Mouse (Mus musculus): ENCODE results near the gene Fzd9.

The Fzd9 gene

DNA sequence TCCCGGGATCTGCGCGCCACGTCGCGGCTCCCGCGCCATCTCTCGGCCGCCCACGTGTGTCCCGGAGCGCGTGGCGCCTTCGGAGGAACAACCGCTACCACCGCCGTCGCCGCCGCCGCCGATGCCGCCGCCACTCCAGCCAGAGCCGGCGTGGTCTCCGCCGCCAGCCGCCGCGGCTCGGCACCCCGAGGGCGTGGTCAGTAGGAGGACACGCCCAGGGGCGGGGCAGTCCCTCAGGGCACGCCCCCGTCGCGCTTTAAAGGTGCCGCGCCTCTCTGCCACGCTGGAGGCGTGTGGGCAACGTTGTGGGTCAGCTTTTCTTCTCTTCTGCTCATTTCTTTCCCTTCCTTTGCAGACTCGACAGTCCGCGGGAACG is at the start of gene Fzd9:
Gene Fzd9 (minus strand): TSS at position 152 of the 376 bp plus-strand sequence.
- peak; percentile 80 to 88 for DNase-seq (ENCODE audit: low spot score in 2 of 2)

- DNase-seq (ENCODE audit: low spot score in 2 of 2): peak in 1 of 2 experiments; percentile 5
Observed at GRCm38 (mm10) chr5:135292001-135292400, 41.0 kb upstream of the Fzd9 start.

- DNase-seq (ENCODE audit: low spot score in 2 of 2): no peak
Observed at GRCm38 (mm10) chr5:135291193-135291592, 40.2 kb upstream of the Fzd9 start.

DNA sequence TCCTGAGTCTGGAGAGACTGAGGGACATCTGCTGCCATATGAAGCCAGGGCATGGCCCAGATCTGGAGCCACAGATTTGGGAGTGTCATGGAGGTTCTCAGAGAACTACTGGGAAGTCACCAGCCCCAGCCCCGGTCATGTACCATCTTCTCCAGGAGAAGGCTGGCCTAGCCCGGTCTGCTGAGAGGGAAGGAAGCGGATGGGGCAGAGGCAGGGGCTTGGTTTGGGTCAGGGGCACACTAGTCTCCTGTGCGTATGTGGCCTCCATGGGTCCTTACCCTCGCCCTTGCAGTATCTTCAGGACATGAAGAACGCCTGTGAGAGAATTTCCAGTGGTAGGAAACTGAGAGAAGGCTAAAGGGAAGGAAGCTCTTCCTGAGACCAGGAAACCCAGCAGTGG is 39.7 kb upstream of the Fzd9 start:
- no peak for DNase-seq (ENCODE audit: low spot score in 2 of 2)

DNA sequence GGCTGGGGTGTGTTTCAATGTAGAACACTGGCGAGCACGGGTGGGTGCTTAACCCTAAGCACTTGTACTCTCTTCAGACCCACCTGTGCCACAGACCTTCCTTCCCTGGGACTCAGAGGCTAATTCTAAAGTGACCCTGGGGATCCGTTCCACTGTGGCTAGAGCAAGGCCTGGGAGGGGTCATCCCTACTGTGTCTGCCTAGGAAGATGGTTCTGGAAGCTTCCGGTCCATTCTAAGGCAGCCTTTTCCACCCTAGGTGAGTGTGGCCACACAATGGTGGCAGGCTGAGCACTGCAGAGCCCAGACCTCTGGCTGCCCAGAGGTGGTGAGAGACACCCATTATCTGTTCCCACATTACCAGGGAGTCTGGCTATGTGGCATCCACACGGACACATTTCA is 35.9 kb upstream of the Fzd9 start:
- no peak for DNase-seq (ENCODE audit: low spot score in 2 of 2)

GRCm38 (mm10) chr5:135286185-135286584 is 35.2 kb upstream of the Fzd9 start:
- DNase-seq (ENCODE audit: low spot score in 2 of 2): peak; percentile 41 to 78

- no peak for DNase-seq (ENCODE audit: low spot score in 2 of 2)
Observed at GRCm38 (mm10) chr5:135285211-135285610, 34.2 kb upstream of the Fzd9 start.

GRCm38 (mm10) chr5:135280226-135280625 is 29.2 kb upstream of the Fzd9 start:
- no peak for DNase-seq (ENCODE audit: low spot score in 2 of 2)

DNA sequence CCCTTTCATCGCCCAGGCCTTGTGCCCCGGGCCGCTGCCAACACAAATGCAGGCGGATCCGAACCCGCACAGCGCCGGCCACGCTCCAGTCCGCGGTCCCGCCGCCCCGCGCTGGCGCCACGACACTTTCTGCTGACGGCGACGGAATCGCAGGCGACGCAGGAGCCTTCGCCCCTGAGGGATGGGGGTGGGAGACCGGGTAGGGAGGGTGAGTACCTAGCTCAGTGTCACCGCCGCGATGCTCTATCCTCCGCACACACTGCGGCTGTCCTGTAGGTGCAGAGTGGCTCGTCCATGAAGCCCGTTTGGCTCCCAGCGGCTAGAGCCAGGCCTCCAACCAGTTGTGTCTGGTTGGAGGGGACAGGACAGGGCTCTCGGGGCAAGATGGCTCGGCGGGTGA is 25.6 kb upstream of the Fzd9 start:
- no peak for DNase-seq (ENCODE audit: low spot score in 2 of 2)

DNA sequence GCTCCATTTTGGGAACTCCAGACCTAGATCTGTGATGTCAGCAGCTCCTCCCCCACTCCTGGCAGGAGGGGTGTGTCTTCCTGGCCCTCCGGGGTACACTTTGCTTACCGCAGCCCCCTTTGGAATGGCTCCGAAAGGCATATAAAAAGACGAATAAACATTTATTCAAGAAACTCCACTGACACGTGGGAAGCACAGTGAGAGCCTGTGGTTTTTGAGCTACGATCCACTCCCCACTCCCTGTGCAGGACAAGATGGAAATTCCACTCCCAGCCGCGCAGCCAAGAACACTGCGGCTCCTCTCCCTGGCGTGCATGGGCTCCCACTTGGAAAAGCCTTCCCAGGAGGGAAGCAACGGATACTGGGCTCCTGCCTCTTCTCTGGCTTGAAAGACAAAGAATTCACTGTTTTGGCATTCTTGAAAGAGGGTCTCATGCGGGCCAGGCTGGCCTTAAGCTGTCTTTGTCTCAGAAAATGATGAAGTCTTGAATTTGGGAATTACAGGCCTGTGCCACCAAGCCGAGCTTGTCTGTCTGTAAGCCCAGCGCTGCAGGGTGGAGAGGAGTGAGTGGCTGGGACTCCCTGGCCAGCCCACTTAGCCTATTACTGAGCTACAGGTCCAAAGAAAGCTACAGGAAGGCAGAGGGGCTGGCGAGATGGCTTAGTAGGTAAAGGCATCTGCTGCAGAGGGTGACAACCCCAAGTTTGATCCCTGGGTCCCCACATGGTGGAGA is 23.8 kb upstream of the Fzd9 start:
- no peak for DNase-seq (ENCODE audit: low spot score in 2 of 2)

GRCm38 (mm10) chr5:135271563-135272165 is 20.6 kb upstream of the Fzd9 start:
- no peak for DNase-seq (ENCODE audit: low spot score in 2 of 2)

DNA sequence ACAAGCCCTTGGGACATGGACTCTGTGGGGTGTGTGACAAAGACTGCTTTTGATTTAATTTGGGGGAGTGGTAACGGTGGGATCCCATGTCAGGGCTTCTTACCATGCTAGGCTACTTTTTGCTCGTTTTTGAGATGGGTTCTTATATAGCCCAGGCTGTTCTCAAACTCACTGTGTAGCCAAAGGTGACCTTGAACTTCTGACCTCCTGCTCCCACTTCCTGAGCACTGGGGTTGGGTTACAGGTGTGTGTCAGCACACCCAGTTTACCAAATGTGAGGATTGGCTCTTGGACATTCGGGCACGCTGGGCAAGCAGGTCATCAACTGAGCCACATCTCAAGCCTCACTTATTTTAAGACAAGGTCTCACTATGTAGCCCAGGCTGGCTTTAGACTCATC is 19.3 kb upstream of the Fzd9 start:
- no peak for DNase-seq (ENCODE audit: low spot score in 2 of 2)

DNA sequence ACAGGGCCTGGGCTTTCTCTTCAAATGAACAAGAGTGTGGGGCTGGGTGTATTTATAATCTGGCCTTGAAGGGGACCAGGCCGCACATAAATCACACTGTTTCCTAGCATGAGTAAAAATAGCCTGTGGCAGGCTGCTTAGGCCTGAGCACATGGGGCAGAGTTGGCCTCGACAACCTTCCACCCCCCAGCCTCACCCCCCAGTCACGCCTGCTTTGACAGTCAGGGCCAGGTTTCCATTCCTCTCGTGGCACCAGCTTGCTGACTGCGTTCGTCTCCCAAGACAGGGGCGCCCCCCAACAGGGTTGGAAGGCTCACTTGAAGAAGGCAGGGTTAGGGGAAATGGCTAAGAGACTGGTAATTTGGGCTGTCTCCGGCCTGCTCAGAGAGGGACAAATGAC is 18.4 kb upstream of the Fzd9 start:
- no peak for DNase-seq (ENCODE audit: low spot score in 2 of 2)

GRCm38 (mm10) chr5:135264548-135264947 is 13.5 kb upstream of the Fzd9 start:
- peak in 1 of 2 experiments; percentile 24 for DNase-seq (ENCODE audit: low spot score in 2 of 2)

DNA sequence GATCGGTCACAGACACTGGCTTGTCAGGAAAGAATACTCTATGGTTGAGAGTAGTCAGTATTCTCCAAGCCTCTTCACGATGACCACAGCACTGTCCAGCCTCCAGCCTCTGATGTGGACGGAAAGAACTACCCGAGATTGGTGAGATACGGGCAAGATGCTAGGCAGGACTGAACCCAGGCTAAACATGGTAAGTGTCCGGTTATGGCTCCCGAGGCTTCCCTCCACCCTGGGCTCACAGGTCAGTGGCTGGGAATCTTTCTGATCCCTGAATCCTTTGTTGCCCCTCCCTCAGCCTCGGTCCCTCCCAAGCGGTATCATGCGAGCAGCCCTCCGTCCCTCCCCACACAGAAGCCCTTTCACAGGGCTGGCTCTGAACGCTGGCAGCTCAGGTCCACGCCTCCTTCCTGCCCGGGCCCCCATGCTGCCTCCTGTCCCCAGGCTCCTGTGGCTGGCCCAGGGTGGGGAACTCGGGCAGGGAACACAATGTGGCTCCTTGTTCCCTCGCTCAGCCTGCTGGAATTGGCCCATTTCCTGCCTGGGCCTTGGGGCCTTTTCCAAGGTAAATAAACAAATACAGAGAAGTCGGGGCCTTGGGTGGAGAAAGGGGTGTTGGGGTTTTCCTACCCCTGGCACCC is 13.0 kb upstream of the Fzd9 start:
- peak in 1 of 2 experiments; percentile 29 for DNase-seq (ENCODE audit: low spot score in 2 of 2)

GRCm38 (mm10) chr5:135258280-135259150 is 7.5 kb upstream of the Fzd9 start:
- no peak for DNase-seq (ENCODE audit: low spot score in 2 of 2)

DNA sequence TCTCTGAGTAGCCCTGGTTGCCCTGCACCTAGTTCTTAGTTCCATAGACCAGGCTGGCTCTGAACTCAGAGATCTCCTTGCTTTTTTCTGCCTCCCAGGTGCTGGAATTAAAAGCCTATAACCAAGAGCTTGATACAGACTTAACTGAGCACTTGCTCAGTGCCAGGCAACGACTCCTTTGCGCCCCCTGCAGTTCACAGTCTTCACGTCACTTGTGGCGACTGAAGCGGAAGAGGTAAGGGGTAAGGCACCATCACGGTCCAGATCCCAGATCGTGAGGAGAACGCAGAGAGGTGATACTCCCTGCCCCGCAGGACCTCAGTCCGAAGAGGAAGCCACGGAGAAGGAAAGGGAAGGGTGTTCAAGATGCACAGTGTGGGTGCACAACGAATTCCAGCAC is 6.5 kb upstream of the Fzd9 start:
- DNase-seq (ENCODE audit: low spot score in 2 of 2): peak in 1 of 2 experiments; percentile 37

GRCm38 (mm10) chr5:135256166-135256565 is 5.1 kb upstream of the Fzd9 start:
- no peak for DNase-seq (ENCODE audit: low spot score in 2 of 2)

- DNase-seq (ENCODE audit: low spot score in 2 of 2): no peak
Observed at GRCm38 (mm10) chr5:135253741-135254401, 2.8 kb upstream of the Fzd9 start.

DNA sequence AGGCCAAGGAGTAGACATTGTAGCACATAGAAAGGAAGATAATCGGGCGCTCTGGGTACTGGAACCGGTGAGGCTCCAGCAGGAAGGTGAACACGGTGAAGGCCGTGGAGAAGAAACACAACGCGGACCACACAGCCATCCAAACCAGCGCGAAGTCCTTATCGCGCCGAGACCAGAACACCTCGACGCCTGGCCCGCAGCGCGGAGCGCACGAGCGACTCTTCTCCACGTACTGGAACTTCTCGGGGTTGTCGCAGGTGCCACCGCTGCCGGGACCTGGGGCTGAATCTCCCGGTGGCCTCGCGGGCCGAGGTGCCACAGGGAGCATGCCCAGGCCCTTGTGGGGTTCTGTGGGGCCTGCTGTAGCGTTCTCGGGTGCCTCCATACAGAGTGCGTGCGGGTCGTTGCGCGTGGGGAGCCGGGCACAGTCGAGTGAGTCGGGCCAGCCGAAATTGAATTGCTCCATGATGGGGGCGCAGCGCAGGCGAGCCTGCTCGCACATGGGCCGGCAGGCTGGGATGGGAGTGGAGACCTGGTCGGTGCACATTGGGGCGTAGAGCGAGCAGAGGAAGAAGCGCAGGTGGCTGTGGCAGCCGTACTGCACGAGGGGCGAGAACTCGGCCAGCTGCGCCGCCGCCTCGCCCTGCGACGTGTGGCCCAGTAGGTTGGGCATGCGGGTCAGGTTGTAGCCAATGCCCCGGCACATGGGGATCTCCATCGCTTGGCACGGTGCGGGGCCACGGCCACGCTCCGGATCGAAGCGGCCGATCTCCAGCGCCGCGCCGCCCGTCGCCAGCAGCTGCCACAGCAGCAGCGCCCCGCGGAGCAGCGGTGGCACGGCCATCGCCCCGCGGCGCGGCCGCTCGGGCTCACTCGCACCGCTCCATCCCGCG is 598 bp downstream of the Fzd9 start:
- peak; percentile 26 to 45 for DNase-seq (ENCODE audit: low spot score in 2 of 2)
